Mouse (Mus musculus) WW6 (cell line): ENCODE measurements at regions not wholly inside any gene's neighbourhood (a gene's known extent, or its start where the extent isn't known, plus 50 kb on each side); places are given as distances from the start of the nearest gene placed in this dataset.

Source experiments
- DNase-seq: peaks from one replicate; pipeline ENCODE4 v3.0.0-alpha.2; 2013; ENCODE audit warnings: low read depth, low spot score

DNA sequence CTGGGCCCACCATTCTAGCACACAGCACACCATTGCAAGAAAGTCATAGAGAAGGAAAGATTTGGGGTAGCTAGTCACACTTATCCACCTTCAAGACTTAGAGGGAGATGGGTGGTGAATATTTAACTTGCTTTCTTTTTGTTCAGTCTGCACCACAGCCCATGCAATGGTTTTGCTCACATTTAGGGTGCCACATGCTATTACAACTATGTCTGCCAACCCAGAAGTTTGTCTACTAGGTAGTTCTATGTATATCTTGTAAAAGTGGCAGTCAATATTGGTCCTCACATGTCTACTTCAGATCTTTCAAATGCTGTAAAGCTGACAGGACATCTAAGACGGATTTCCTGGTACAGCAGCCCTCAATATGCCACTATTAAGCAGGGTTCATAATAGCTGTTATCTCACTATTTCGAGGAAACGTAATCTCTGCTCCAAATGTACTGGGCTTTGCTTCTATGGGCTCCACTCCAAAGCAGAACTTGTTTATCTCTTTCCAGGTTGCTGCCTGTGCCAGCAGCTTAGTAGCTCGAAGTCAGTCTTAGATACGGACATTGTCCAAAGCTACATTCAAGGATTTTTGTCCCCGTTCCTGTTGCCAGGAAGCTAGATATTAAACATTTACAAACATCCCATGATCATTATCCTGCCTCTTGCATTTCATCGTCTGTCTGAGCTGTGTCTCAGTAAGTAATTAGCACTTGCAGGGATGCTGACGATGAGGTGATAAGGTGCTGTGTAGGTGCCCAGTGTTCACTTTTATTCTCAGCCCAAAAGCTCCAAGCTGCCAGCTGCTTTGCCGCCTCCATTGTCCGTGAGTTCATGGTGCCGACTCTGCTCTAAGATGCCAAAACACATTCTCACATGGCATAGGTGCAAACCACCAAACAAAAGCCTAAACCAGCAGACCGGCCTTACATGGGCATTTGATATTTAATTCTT, 327.8 kb upstream of the Robo2 start:
- no peak for DNase-seq

DNA sequence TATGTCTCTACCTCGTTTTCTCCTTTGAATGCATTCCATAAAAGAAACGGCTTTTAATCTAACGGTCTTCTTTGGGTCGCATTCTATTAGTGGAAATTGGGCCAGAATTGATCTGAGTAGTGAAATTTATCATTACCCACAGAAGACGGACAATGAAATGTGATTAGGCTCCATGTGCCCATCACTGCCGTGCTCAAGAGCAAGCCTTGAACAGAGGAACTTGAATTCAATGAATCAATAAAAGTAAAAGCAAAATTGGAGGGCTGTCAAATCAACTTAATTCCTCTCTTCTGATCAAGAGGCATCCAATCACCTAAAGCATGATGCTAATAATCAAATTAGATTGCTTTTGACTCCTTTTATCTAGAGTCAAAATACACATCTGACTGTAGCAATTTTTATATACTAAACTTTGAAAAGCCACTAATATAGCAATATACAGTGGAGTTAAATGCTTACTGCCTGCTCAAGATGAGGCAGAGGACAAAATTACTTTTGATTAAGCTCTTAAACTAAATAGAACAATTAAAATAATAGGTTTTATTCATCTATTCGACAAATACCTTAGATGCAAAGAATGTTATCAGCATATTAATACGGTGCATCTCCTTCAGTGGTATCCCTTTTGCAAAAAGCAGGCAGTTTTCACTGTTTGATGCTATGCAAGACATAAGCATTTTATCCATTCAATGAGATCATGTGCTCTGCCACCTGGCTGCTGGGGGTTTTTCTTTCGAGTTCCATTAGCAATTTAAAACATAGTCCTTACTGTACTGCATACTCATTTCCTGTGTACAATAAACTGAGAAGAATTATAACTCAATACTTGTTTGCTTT, 321.5 kb upstream of the Robo2 start:
- no peak for DNase-seq

- DNase-seq: no peak
Measured at GRCm38 (mm10) chr16:74730169-74730794, 318.7 kb upstream of the Robo2 start.

GRCm38 (mm10) chr16:74723217-74723616, 311.6 kb upstream of the Robo2 start:
- DNase-seq: no peak

- DNase-seq: no peak
Measured at GRCm38 (mm10) chr16:74718154-74718553, 306.5 kb upstream of the Robo2 start.

- DNase-seq: no peak
Measured at GRCm38 (mm10) chr16:74717622-74718021, 306.0 kb upstream of the Robo2 start.

GRCm38 (mm10) chr16:74714950-74715349, 303.3 kb upstream of the Robo2 start:
- DNase-seq: no peak

- DNase-seq: no peak
Measured at GRCm38 (mm10) chr16:74712515-74712914, 300.9 kb upstream of the Robo2 start.

DNA sequence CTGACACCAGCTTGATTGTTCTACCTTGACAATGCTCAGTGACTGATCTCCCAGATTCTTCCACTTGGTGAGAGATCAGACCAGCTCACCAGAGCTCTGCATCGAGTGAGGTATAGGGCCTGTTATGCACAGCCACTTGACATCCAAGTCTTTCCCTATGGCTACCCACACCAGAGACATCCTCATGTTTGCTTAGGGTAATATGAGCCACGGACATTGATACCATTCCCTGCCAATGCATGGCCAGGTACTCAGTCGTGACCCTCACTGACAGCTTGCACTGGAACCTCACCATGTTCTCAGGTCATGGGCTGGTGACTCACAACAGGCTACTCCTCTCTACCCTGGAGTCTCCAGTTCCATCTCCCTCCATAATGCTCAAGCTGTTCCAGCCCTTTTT, 290.4 kb upstream of the Robo2 start:
- no peak for DNase-seq

GRCm38 (mm10) chr16:74683371-74683770, 271.7 kb upstream of the Robo2 start:
- no peak for DNase-seq

DNA sequence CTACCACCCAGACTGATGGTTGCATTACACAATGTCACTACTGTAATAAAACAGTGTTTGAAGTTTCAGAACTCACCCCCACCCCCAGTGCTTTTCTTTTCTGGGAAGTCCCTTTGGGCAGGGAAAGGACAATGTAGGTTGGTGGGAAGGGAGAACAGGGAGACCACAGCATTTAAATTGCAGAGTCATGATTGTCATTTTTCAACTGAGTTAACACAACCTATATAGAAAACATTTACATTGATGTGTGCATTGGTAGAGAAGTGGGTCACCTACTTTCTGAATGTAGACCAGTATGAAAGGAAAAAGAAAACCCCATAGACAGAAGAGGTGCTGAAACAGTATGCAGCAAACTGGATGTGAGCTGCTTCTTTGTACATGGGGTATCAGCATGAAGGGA, 264.0 kb upstream of the Robo2 start:
- DNase-seq: no peak

- DNase-seq: no peak
Measured at GRCm38 (mm10) chr16:74671466-74671865, 259.8 kb upstream of the Robo2 start.

DNA sequence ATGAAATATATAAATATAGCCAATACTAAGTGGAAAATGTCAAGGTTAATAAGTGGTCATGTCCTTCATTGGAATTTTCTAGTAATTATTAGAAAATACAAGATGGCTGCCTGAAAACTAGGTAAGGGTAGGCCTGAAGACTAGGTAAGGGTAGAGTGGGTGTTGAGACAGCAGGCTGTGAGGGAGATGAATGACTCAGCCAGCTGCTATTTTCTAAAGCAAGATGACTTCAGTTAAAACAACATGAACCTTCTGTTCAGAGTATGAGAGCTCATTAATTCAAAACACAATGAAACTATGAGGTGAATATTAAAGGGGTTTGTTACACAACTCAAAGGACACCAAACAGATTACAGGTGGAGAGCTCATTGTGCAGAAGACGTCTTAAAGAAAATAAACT, 252.7 kb upstream of the Robo2 start:
- DNase-seq: no peak

DNA sequence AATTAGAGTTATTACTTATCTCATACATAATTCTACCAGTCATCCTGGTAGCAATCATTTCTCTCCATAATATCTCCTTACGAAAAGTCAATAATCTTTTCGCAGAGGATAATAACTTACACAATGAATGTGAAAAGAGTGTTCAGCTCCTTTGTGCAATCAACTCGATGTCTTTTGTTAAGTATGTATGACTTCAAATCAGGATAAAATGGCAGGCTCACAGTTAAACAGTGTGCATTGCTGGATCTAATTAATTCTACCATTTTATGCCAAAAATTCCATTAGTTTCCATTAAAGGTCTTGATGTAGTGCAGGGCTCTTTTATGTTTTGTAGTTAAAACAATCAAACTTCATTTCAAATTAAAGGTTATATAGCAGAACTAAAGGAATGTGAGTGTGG, 239.6 kb upstream of the Robo2 start:
- DNase-seq: no peak

DNA sequence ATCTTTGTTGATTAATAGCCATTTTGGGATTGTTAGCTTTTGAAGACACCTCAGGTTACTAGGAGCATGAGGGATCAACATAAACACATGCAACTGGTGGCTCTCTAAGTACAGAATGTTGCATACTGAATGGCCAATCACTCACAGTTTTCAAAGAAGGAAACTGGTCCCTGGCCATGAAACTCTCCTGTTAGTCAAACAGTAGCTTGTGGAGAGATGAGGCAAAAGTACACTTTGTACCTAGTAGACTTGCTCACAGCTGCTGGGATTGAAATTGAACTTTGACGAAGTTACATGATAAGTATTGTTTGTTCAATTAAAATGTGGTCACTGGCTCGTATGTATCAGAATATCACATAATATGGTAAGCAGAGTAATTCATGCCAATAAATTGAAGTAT, 237.6 kb upstream of the Robo2 start:
- DNase-seq: no peak

GRCm38 (mm10) chr16:74648384-74648783, 236.8 kb upstream of the Robo2 start:
- DNase-seq: no peak

- no peak for DNase-seq
Measured at GRCm38 (mm10) chr16:74644750-74645366, 233.2 kb upstream of the Robo2 start.

GRCm38 (mm10) chr16:74639805-74640204, 228.2 kb upstream of the Robo2 start:
- no peak for DNase-seq

- DNase-seq: no peak
Measured at GRCm38 (mm10) chr16:74637638-74638037, 226.0 kb upstream of the Robo2 start.

DNA sequence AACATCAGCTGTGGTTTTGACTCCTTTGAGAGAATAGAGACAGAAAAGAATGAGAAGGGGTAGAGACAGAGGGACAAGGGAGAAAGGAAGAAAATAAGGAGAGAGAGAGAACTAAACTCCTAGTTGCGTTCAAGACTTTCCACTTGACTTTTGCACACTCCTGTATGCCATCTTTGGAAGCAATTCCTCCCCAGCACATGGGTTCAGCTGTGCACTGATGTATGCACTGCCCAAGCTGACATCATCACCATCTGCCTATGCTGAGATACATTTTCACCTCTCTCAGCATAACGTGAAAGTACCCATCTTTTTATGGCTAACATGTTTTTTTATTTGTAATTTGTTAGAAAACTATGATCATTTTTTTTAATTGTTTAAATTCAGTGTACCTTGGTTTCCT, 214.2 kb upstream of the Robo2 start:
- DNase-seq: no peak

DNA sequence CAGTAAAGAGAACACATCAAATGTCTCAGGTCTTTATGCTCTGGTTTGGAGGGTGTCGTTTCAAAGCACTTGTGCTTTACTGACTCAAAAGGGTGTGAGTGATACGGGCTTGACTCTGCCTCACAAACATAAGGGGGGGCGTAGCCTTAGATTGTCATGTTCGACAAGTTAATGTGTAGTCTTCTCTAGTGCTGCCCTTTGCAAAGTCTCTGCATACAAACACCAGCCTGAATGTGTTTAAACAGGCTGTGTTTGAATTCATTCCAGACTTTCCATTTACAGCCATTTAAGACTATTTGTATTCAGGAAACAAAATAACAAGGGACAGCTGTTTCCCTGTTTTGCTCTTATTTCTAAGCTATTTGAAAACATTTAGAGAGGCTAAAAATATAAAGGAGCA, 200.4 kb upstream of the Robo2 start:
- DNase-seq: no peak

DNA sequence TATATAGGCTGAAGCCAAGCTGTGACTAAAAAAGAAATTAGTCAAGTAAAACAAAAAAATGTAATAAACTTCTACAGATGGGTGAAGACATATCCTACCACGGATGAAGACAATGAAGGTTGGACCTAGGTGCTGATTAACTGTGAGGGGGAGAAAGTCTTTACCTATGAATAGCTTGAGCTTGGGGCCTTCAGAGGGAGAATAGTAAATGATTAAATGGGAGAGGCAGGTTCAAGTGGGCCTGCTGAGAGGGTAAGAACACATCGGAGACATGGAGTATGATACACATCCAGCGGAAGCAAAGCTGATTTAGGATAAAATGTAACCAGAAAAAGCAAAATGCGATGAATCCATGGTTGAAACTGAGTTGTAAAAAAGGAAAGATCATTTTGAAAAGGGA, 197.9 kb upstream of the Robo2 start:
- DNase-seq: no peak
